Mouse (Mus musculus): ENCODE measurements at regions not wholly inside any gene's neighbourhood (a gene's known extent, or its start where the extent isn't known, plus 50 kb on each side); places are given as distances from the start of the nearest gene placed in this dataset.

- 65% methylated on average over 4 of the region's 4 CpGs for WGBS
- no peaks in the 10 kb centered on the region for H3K79me2 ChIP-seq (replicated peaks; ENCODE audit: control insufficient read depth, insufficient read depth, low read length)
Measured at GRCm38 (mm10) chr12:119027701-119028100, 61.5 kb upstream of the Abcb5 start.

DNA sequence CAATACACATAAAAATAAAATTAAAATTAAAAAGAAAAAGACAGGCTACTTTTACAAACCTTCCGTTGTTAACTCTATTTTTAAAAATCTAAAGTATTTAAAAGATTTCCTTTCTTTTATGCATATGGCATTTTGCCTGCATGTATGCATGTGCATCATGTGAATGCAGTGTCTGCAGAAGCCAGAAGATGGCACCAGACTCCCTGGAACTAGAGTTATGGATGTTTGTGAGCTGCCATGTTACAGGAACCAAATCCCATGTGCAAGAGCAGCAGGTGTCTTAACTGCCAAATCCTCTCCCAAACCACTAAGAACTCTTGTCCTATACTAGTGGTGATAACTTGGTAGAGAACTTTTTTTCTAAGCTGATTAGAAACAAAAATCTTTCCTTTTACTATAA is 60.1 kb upstream of the Abcb5 start:
- DNase-seq, result peak; percentile 33 to 59
- no peaks in the 10 kb centered on the region for H3K4me1 ChIP-seq (ENCODE audit: control insufficient read depth, insufficient read depth, low read length)
- H3K36me3 ChIP-seq (ENCODE audit: control insufficient read depth, insufficient read depth, low read length), result no peaks in the 10 kb centered on the region
- TF ChIP-seq POLR2A (IDR thresholded peaks at IDR 0.05; ENCODE audit: insufficient read depth, low read depth, low read length) (no peak), CTCF (IDR thresholded peaks at IDR 0.05) (peak; percentile 88)
- no peak overlapping the region for H3K9ac ChIP-seq (ENCODE audit: low read depth, low read length)
- no peaks in the 10 kb centered on the region for H3K27me3 ChIP-seq (ENCODE audit: control insufficient read depth, insufficient read depth, low read length)
- H3K4me3 ChIP-seq, result no peak overlapping the region
- no peaks in the 10 kb centered on the region for H3K79me2 ChIP-seq (replicated peaks; ENCODE audit: control insufficient read depth, insufficient read depth, low read length)
- 42% methylated on average over 1 of the region's 1 CpGs for WGBS
- no peak overlapping the region for H3K27ac ChIP-seq
- intact Hi-C loops (cut with DNase I), result loop anchor here (2.0 kb wide), 1 partner anchor 298 kb away; no protein-coding TSS in a partner anchor

More at GRCm38 (mm10) chr12:119027701-119028100, 61.5 kb upstream of the Abcb5 start:
- intact Hi-C loops (cut with DNase I), result loop anchor here (2.0 kb wide), 1 partner anchor 297 kb away; no protein-coding TSS in a partner anchor
- Histone ChIP-seq H3K4me1 (ENCODE audit: control insufficient read depth, insufficient read depth, low read length) (no peaks in the 10 kb centered on the region), H3K9ac (ENCODE audit: low read depth, low read length) (no peak overlapping the region), H3K4me3 (no peak overlapping the region), H3K36me3 (ENCODE audit: control insufficient read depth, insufficient read depth, low read length) (no peaks in the 10 kb centered on the region), H3K27me3 (ENCODE audit: control insufficient read depth, insufficient read depth, low read length) (no peaks in the 10 kb centered on the region), H3K27ac (no peak overlapping the region)
- no peak for DNase-seq
- no peak for TF ChIP-seq POLR2A (IDR thresholded peaks at IDR 0.05; ENCODE audit: insufficient read depth, low read depth, low read length)
- TF ChIP-seq CTCF (IDR thresholded peaks at IDR 0.05), result no peak
- no peak for TF ChIP-seq EP300 (IDR thresholded peaks at IDR 0.05; ENCODE audit: insufficient read depth, low read depth, low read length)

DNA sequence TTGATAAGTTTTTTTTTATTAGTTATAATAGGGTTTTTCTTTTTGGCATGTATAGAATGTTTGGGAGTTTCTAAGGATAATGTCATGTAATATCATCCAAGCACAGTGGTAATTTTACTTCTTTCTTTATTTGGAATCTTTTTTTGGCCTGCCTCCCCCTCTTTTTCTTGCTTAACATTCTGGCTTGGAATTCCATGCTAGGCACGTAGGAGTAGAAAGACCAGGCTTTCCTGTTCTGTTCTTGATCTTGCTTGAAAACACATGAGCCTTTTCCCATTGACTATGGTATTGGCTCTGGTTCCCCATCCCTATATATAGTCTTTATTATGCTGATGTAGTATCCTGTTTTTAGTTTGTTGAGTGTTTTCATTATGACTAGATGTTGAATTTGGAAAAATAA is 57.8 kb upstream of the Abcb5 start:
- no peaks in the 10 kb centered on the region for H3K4me1 ChIP-seq (ENCODE audit: control insufficient read depth, insufficient read depth, low read length)
- H3K27me3 ChIP-seq (ENCODE audit: control insufficient read depth, insufficient read depth, low read length), result no peaks in the 10 kb centered on the region
- WGBS, result 42% methylated on average over 1 of the region's 1 CpGs
- intact Hi-C loops (cut with DNase I), result no loop called here
- no peak overlapping the region for H3K9ac ChIP-seq (ENCODE audit: low read depth, low read length)
- H3K27ac ChIP-seq, result no peak overlapping the region
- no peak for TF ChIP-seq CTCF (IDR thresholded peaks at IDR 0.05)
- no peak overlapping the region for H3K4me3 ChIP-seq
- no peaks in the 10 kb centered on the region for H3K79me2 ChIP-seq (replicated peaks; ENCODE audit: control insufficient read depth, insufficient read depth, low read length)
- no peaks in the 10 kb centered on the region for H3K36me3 ChIP-seq (ENCODE audit: control insufficient read depth, insufficient read depth, low read length)
- DNase-seq, result no peak
